Mouse (Mus musculus): ENCODE data around the gene Prkch.

Prkch gene

DNA sequence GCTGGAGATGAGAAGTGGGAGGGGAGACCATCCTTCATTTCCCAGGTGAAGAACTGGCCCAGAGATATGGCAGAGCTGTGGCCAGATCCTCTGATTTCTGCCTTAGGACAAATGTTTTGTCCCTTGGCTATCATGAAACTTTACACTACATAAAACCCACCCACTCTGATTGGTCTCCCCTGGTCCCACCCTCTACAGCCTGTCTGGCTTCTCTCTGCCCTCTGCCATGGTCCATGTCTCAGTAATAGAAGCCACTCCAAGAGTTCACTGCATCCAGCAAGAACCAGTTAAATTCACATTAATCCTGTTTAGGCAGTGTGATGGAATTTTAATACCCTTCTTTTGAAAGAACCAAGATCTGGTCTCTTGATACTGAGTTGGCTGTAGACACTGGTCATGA lies 158.5 kb downstream of the Prkch start:
- no peak for DNase-seq (ENCODE audit: inconsistent age in 2 of 2, low spot score in 1 of 2)

DNA sequence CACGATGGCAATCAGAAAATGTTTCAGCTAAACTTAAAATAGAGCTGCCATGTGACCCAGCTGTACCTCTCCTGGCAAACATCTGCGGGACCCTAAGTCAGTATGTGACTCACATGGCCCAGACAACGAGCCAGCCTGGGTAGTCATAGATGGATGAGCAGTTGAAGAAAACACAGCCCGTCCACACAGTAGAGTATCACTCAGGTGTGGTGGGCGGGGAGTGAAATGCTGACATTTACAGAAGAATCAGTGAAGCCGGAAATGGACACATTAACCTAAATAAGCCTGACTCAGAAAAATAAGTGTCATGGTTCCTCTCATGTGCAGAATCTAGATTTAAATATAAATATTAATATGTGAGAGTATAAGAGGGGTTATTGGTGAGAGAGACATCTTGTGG lies 161.5 kb downstream of the Prkch start:
- no peak for DNase-seq (ENCODE audit: inconsistent age in 2 of 2, low spot score in 1 of 2)

DNA sequence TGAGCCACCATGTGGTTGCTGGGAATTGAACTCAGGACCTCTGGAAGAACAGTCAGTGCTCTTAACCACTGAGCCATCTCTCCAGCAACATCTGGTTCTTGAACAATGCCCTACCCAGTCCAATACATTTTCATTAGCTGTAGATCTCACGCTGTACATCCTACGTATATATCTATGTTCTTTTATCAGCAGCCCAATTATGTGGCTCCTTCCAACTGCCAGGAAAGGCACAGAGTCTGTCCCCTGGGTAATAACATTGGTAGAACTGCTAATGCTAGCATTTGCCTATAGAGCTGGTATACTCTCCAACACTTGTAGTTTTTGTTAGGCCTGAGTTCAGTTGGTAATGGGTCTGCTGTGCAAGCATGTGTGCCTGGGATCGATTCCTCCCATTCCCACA lies 163.8 kb downstream of the Prkch start:
- no peak for DNase-seq (ENCODE audit: inconsistent age in 2 of 2, low spot score in 1 of 2)

DNA sequence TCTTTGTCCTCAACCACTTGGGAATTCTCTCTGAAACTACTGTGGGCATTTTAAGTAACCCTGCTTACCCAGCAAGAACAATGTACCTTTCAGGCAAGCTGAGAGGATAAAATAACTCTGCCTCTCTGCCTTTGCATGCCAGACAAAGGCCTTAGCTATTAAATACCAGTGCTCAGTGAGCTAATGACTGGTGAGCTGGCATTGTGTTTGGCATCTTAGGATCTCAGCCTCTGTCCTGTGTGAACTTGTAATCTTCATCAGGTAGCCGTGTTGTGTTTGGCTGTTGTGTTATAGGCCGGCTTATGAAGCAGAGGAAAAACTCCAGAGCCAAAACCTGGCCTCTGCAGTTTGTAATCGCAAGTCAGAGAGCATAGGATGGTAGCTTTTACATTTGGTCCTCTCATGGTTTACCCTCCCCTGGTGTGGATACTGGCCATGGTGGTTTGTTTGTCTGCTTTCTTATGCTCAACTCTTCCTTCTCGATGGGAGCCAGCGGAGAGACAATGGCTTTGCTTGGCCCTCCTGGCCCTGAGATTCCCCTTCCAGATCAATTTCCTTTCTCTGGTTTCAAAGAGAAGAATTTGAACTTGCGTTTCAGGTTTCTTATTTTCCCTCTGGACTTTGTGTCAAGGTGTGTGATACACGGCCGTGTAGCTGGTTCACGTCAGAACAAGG lies 170.0 kb downstream of the Prkch start:
- DNase-seq (ENCODE audit: inconsistent age in 2 of 2, low spot score in 1 of 2) = no peak

DNA sequence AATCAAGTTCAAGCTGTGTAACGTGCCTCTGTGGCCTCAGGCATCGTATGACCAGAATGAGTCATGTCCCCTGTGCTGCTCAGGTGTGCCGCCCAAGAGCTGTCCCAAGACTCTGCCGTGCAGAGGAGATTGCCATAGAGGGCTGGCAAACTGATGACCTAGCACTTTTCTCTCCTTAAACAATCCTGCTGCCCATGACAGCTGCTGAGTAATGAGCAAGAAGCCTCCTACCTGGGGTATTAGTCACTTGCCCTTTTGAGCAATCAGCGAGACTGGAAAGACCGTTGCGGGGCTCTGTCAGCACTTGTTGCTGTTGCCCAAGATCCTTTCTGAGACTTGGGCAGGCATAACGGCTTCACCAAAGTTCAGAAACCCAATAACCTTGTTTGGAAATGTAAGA lies 171.1 kb downstream of the Prkch start:
- DNase-seq (ENCODE audit: inconsistent age in 2 of 2, low spot score in 1 of 2) = peak in 1 of 2 experiments; percentile 62

DNA sequence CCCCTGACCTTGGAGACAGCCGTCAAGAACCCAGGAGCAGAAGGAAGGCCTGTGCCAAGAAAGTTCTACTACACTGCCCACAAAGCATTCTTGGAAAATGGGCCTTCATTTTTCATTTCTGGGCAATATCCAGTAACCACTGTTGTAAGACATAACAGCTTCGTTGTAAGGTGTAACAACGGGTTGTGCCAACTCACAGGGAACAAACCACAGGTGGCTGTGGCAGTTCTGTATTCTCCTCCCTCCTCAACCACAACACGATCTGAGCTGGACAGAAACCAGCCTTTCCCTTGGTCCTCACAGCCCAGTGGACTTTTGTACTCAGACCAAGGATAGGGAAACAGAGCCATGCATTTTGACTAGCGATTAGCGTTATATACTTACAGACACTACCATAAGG lies 171.9 kb downstream of the Prkch start:
- no peak for DNase-seq (ENCODE audit: inconsistent age in 2 of 2, low spot score in 1 of 2)

DNA sequence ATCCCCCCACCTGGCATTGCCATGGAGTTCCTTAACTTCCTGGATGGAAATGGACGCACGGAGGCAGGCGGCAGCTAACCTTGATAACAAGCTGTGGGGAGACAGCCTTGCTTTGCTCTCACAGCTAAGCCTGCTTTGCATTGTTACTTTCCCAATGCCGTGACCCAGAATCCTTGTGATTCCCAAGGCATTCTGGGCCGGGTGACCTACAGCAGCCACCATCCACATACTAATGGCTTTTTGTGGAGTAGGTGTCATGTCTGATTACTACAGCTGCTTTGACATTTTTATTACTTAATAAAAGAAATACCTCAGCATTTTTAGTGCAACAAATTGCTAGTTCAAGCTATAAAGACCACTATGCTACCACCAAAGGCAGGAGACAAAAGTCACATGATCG lies 177.4 kb downstream of the Prkch start:
- DNase-seq (ENCODE audit: inconsistent age in 2 of 2, low spot score in 1 of 2) = no peak

DNA sequence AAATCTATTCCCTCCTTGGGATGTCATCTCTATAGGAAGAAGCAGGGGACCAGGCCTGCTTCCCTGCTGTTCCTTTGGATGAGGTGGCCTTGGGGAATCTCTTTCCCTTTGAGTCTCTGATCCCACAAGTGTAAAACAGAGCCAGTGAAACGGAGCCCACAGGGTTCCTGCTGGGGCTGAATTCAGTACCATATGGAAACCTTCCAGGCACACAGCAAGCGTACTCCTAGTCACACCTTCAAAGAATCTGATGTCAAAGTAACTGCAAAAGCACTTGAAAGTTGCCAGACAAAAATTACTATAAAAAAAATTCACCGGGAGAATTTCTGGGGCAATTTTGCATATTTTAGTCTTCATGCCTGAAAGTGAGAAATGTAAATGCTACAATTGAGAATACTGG lies 178.2 kb downstream of the Prkch start:
- no peak for DNase-seq (ENCODE audit: inconsistent age in 2 of 2, low spot score in 1 of 2)

DNA sequence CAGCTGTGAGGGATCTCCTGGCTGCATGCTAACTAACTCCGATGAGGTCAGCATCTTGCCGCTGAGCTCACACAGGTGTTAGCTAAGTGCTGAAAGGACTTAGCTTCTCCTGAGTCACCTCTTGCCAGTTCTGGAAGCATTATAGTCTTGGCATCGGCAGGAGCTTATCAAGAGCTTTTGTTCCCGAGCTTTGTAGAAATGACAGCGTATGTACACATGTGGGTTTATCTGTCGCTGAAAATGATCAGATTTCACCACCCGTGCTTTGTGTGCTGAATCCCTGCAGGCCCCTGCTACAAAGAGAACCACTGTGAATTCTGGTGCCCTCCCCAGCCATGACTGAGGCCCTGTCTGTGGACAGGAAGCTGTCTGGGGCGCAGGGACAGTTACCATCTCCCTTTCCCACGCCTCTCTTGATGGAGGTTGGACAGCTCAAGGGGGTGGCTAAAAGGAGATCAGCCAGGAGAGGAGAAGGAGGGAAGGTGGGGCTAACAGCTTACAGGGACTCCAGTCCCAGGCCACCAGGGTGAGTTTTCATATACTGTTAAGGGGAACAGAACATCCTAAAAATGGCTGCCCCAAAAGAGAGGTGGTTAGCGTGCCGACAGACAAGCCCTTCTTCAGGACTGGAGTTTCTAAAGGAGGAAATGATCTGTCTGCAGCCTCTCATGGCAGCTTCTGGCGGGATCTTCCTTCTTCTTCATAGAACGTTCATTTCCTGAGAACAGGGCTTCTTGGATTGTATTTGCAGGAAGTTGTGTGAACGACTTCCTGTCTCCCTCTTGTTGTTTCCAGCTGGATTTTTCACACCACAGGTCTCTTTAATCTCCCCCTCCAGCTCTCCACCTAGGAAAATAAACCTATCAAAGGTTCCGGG lies 180.3 kb downstream of the Prkch start:
- peak in 1 of 2 experiments; percentile 40 for DNase-seq (ENCODE audit: inconsistent age in 2 of 2, low spot score in 1 of 2)

DNA sequence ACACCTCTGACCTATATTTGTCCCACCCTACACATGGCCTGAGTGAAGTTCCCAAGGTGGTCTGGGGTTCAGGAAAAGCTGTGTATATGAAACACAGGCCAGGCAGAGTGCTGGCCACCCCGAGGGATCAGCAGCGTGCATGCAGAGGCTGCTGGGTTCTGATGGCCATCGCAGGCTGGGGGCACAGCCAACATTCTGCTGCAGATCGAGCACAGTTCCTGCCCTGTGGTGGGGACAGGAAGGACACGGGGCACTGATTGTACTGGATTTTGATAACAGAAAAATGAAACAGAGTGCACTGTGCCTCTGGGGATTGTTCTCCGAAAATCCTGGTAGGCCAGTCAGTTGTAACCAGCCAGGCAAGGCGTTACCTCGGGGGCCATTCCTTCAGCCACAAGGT lies 181.6 kb downstream of the Prkch start:
- DNase-seq (ENCODE audit: inconsistent age in 2 of 2, low spot score in 1 of 2) = peak; percentile 50 to 70

DNA sequence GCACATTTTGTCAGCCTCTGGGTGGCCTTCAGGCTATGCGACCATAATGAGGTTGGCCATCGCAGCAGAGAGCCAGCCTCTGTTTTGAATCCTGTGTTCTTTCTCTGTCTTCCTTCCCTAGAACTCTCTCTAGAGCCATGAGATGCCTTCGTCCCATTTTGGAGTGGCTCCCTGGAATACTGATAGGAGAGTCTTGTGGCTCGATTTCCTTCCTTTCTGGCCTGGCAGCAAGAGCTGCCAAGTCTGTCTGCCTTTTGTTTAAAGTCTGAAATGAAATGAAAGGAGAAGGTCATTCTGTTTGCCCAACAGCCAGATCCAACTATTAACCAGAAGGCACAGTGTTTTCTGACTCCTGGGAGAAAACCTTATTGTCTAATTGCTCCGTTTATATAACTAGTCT lies 184.2 kb downstream of the Prkch start:
- DNase-seq (ENCODE audit: inconsistent age in 2 of 2, low spot score in 1 of 2) = peak in 1 of 2 experiments; percentile 60

DNA sequence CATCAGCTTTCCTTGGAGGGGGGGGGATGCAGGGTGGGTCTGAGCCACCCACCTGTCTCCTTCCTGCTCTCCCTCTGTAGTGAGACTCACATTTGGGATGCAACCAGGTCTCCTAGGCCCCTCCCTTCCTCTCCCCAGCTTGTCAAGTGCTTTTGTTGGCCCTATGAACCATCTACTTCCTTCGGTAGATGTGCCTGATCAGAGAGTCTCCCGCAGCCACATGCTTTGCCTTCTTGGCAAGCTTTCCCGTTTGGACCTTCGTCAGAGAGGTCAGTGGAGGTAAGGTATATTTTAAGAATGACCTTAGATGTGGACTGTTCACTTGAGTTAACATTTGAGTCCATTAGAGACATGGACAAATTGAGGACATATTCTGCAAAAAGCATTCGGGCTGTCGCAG lies 184.9 kb downstream of the Prkch start:
- DNase-seq (ENCODE audit: inconsistent age in 2 of 2, low spot score in 1 of 2) = peak in 1 of 2 experiments; percentile 47

DNA sequence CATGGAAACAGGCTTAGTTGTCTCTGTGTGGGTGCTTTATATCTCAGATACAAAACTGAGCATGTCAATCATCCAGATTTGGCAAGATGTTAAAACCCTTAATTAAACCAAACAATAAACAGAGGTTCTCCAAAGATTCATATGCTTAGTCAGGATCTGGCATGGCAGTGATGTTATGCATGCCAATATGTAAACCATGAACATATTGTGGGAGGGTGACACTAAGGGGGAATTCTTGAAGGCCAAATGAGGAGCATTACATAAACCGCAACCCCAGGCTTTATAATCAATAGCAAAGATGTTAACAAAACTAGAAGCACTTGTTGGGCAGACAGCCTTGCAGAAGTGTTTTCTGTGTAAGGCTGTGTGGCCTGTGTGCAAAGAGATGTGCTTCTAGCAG lies 186.2 kb downstream of the Prkch start:
- DNase-seq (ENCODE audit: inconsistent age in 2 of 2, low spot score in 1 of 2) = no peak

DNA sequence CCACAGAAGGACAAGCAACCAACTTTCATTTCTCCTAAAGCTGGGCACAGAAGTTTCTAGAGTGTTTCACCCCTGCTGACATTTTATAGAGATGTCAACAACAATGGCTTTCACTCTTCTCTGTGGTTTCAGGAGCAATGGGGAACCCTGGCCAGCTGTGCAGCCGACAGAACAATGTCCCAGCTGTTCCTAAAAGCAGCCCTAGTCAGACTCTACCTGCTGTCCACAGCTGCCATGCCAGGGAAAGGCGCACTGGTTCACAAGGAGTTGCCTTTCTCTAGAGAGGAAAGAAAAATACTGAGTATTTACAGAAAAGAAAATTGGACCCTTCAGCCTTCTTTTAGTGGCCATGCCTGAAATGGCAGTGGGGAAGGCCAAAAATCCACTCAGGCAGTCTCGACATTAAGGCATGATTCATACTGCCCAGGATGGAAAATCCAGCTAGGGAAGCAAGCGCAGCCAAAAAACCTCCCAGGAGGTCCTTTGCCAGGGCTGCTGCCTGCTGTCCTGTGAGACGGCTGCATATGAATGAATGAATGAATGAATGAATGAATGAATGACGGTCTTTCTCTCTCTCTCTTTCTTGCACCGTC lies 190.3 kb downstream of the Prkch start:
- peak; percentile 49 to 78 for DNase-seq (ENCODE audit: inconsistent age in 2 of 2, low spot score in 1 of 2)

DNA sequence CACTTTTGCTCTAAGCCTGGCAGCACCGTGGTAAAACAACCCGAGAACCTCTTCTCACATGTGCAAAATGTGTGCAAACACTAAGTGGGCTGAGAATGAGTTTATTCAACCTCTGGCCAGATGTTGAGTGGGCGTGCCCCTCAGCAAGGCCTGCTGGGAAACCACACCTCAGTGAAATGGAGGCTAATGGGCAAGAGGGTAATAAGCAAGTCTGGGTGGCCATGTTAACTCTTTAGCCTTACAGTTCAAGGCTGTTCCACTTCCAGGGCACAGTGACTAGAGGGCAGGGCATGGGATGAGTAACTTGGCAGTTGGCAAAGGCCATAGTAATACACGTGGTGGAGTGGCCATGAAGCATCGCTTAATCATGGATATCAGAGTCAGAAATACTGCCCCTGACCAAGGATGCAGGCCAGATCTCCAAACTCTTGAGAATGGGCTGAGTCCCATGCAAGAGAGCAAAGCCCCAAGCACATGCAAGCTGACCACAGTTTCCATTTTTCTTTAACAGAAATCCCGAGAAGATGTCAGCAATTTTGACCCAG lies 191.9 kb downstream of the Prkch start:
- DNase-seq (ENCODE audit: inconsistent age in 2 of 2, low spot score in 1 of 2) = peak; percentile 82 to 93

DNA sequence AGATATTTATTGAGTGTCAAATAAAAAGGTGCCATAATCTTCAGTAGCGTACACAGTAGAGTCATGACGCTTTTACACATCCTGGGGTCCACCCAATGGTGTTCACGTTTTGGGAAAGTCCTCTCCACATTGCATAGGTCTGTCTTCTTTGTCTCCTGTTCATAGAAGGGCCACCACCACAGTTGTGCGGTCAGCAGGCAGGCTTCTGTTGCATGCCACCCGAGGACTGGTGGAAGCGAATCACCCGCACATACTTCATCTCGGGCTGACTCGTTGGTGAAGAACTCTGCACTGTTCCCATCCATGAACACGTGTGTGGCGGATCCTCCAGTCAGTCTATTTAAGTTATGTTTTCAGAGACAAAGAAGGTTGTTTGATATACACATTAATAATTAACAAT lies 193.1 kb downstream of the Prkch start:
- no peak for DNase-seq (ENCODE audit: inconsistent age in 2 of 2, low spot score in 1 of 2)

DNA sequence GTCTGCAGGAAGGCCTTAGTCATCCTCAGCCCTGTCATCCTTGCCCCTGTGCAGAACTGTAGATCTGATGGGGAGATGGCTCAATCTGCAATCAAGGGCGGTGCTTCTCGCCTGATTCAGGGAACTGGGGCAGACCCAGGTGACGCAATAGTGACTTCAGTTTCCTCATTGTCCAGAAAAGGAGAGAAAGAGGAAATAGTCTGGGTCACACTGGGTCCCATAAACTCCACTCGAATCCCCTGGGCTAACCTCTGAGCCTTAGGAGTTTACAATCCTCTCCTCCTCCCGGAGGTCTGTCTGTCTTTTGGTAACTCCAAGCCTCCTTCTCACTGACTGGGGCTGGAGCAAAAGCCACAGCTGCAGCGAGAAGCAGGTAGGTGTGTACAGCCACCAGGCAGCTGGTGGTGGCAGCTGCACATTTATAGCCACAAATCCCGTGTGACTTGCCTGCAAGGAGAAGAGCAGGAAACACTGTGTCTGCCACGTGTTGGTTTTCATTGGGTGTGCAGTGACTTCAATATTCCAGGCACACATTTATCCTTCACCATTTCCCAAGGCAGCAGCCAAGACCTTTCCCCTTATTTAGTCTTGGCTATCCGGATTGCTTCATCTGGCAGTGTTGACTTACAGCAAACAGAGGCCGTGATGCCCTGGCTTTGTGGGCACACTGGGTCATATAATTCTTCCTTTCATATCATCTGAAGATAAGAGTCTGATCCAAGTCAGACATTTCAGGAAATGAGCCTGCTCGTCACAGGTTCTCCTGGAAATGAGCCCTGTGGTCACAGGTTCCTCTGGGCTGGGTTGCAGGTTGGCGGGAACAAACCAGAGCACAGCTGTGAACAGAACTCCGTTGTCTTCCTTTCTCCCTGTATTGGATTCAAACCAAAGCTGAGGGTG lies 195.0 kb downstream of the Prkch start:
- peak; percentile 76 to 93 for DNase-seq (ENCODE audit: inconsistent age in 2 of 2, low spot score in 1 of 2)

DNA sequence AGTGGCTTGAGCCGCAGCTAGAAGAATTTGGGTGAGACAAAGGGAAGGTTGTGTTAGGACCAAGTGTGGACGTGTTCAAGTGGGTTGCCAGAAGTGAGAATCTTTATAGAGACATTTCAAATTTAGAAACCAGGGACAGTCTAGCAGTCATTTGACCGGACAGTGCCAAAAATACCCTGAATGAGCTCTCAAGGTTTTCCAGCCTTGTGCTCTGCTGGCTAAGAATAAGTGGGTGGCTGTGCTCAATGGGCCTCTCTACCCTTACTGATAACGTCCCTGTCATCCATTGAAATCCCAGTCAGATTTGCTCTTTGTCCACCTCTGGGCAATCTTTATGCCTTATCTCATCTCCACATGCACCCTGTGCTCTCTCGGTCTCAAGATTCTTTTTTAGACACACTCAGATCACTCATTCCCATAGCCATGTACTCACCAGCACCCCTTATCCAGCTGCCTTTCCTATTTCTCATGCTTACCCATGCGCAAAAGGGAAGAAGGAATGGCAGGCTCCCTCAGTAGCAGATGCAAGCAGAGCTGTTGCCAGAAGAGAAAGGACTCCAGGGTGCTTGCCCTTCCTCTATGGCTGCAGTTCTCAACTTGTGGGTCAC lies 196.9 kb downstream of the Prkch start:
- DNase-seq (ENCODE audit: inconsistent age in 2 of 2, low spot score in 1 of 2) = peak in 1 of 2 experiments; percentile 46

DNA sequence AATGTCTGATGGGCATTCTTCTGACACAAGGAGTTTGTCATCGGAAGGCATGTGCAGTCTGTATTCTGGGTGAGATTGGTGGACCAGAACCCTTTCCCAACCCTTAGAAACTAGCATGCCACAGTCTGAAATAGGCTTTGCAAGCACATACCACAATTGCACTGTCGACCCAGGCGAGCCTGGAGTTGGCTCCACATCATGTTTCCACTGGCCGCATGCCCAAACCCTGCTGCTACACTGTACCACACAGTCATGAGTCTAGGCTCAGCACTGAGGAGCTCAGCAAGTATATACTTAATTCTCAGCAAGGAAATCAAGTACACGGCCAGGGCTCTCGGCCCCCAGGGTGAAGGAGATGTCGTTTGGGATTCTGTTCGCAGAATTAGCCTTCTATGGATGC lies 202.3 kb downstream of the Prkch start:
- peak; percentile 72 to 87 for DNase-seq (ENCODE audit: inconsistent age in 2 of 2, low spot score in 1 of 2)

DNA sequence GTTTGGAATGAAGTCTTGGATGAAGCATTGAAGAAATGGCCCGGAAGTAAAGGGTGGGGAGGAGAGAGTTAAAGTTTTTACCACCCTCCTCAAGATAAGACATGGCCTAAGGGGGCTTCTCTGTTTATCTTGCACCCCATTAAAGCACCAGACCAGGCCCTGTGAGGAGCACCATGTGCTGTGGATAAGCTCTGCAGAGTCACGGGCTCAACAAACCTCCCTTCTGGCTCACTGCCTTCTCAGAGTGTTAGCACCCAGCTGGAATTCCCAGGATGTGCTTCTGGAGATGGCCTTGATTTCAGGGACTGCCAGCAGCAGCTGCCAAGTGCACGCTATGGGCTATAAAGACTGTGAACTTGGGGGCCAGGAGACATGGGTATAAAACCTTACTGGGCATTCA lies 204.3 kb downstream of the Prkch start:
- DNase-seq (ENCODE audit: inconsistent age in 2 of 2, low spot score in 1 of 2) = peak; percentile 76 to 81
